Mouse (Mus musculus) kidney, adult 10 weeks (tissue): ENCODE data around the gene Heatr3. TPM values are rescaled to one million over a fixed set of nuclear protein-coding genes. Genes with fewer than 3 reads are reported as not detected.

ENCODE experiments used
- polyA plus RNA-seq: library from polyadenylated mRNA; stranded (reverse); fragments of 350-450 nt; fragmentation: Illumina TruSeq; extraction: RNeasy Lipid Tissue Mini Kit (QIAGEN cat#74804); gene quantifications from one replicate; pipeline ENCODE4 v1.2.3, GENCODE M21; 2014; ENCODE audit warnings: low read depth, low replicate concordance

Gene Heatr3
- 29.8 TPM for polyA plus RNA-seq

GRCm38 (mm10) chr8:88137748-88138484, at the start of gene Heatr3:
Gene Heatr3 (plus strand): TSS chr8:88137855.

GRCm38 (mm10) chr8:88118456-88119036, 19.1 kb upstream of the Heatr3 start, which contains the start of gene Cnep1r1:
Gene Cnep1r1 (plus strand): TSS chr8:88118769.

GRCm38 (mm10) chr8:88198945-88199571, 61.4 kb downstream of the Heatr3 start, which contains the start of gene Tent4b:
Gene Tent4b (plus strand): TSS chr8:88199213.

Other genes with a start within 250 kb of the Heatr3 start
- 0.16 TPM for gene Zfp423, start 178.3 kb upstream of the Heatr3 start, polyA plus RNA-seq
- gene Cnep1r1, start 19.1 kb upstream of the Heatr3 start, polyA plus RNA-seq = 110 TPM
- 63.7 TPM for gene Tent4b, start 61.4 kb downstream of the Heatr3 start, polyA plus RNA-seq
- gene Adcy7, start 134.5 kb downstream of the Heatr3 start, polyA plus RNA-seq = 0.89 TPM
- 46.8 TPM for gene Brd7, start 224.3 kb downstream of the Heatr3 start, polyA plus RNA-seq